Mouse (Mus musculus): Measurements from ENCODE around the gene Zfp202.
"Not testable (repeated sequence)": the region's sequence is repeated elsewhere in the genome, so short reads cannot be mapped to it uniquely, and the experiment has no call there.

The Zfp202 gene

DNA sequence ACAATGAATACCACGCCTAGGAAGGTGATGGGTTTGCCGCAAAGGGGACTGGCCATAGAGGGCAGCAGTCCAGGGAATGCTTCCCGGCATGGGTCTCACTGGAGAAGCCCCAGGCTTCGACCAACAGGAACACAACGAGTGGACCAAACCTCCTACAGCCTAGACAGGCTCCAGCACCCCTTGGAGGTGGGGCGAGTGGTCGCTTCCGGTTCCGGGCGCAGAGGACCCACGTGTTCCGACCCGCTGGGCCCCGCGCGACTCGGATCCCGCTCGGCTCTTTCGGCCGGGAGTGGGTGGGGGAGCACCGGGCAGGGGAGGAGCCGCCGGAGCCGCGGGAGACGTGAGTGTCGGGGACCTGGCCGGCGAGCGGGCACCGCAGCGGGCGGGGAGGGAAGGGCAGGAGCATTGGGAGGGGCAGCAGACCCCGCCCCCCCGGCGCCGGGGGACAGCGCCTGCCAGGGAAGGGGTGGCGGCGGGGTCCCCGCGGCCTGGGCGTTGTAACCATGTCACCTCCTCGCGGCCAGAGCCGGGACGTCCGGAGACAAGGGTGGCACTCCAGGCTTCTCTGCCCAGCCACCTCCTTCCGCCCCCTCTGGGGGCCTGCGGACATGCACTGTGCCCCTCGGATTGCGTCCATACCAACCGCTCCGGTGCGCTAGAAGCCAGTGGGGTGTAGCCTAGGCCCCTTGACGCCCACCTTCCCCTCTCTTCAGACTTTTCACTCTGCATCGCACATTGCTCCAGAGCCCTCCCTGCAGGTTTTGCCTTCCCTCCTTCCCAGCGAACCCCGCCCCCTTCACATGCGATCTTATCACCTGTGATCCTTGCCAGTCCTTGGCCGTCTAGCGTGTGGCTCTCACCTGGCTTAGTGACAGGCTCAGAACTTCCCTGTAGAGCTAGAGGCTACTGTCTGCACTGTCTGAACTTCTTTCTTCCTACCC is at the start of gene Zfp202:
Zfp202 (plus strand) TSS at position 219 of the 941 bp plus-strand sequence.
- in situ Hi-C loops (cut with MboI; ENCODE audit: low sequenced_read_pairs): no loop called here

DNA sequence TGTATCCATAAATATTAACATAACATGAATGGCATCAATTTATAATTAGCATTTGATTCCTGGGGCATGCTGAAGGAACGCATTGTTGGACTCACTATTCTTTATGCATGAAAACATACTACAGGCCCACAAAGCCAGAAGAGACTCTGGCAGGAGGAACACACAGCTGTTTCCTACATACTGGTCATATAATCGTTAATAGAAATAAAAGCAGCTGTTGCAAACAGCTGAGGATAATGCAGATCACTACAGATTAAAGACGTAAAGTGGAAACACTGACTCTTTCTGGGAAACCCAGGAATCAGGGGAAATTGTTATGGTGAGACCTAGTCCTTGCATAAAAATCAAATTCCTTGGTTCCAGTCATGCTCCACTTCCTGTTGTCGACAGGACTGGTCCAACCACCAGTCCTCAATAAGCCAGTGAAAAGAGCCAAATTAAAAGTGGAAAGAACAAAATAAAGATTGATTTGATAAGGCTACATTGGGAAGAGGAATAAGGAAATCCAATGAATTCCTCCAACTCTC is 36.9 kb upstream of the Zfp202 start:
- in situ Hi-C loops (cut with MboI; ENCODE audit: low sequenced_read_pairs): no loop called here

DNA sequence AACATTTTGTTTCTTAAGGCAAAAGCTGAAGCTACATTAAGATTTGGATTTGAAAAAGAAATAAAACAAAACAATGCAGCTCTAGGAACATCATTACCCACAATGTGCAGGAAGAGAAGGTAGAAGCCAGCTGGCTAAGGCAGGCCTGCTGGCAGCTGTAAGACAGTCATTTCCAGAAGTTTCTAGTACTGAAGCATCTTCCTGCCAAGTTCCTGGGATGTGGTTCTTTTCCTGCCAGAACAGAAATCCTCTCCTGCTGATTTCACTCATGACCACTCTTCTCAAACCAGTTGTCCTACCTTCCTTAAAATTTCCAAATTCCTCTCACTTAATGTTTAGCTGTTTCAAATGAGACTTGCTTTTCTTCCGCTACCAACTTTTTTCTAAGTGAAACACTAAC is 25.7 kb upstream of the Zfp202 start:
- in situ Hi-C loops (cut with MboI; ENCODE audit: low sequenced_read_pairs): no loop called here

DNA sequence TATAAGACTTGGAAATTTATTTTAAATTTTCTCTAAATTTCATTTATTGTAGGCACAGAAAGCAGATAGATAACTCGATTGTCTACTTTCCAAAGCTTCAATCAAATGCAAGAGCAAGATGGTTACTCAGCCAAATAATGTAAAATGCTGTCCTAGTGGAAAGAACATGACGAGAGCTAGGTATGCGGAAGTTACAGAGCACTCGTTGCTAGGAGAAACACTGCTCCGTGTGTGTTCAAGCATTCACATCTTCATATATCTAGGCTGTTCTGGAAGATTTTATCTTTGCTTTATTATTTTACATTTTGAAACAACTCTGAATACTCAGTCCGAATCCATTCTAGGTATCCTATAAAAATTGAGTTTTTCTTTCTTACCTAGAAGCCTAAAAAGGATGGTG is 15.1 kb upstream of the Zfp202 start:
- in situ Hi-C loops (cut with MboI; ENCODE audit: low sequenced_read_pairs): no loop called here

DNA sequence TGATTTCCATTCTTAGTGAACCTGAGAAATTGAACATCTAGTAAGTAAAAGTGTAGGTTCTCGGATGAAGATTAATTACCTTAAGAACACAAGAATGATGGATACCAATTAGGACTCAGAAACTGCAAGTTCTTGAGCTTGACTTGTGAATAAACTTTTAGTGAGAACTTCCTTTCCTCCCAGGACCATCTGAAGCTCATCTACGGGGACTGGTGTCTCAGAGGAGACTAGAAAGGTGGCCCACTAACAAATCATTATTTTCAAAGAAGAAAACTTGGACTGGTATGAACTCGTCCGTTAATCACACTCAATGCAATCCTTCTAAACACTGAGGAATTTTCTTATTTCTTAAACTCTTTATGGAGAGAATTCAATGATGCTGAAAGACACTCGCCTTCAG is 11.5 kb upstream of the Zfp202 start, which contains the start of gene Olfr986:
Olfr986 (plus strand) TSS at position 301 of the 400 bp plus-strand sequence.
- in situ Hi-C loops (cut with MboI; ENCODE audit: low sequenced_read_pairs): no loop called here

DNA sequence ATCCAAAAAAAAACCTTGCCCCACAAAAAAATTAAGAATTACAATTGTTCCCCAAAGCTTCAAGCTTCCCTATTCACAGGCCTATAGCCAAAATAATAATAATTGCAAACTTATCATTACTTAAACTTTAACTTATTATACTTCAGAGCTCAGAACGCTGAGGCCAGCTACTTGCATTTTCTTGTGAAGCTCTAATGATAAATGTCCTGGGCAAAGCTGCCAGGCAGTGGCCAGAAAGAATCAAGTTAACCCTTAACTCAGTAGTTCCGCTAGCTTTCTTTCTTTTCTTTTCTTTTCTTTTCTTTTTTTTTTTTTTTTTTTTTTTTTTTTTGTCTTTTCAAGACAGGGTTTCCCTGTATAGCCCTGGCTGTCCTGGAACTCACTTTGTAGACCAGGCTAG is 7.0 kb upstream of the Zfp202 start:
- in situ Hi-C loops (cut with MboI; ENCODE audit: low sequenced_read_pairs): not testable (repeated sequence)

DNA sequence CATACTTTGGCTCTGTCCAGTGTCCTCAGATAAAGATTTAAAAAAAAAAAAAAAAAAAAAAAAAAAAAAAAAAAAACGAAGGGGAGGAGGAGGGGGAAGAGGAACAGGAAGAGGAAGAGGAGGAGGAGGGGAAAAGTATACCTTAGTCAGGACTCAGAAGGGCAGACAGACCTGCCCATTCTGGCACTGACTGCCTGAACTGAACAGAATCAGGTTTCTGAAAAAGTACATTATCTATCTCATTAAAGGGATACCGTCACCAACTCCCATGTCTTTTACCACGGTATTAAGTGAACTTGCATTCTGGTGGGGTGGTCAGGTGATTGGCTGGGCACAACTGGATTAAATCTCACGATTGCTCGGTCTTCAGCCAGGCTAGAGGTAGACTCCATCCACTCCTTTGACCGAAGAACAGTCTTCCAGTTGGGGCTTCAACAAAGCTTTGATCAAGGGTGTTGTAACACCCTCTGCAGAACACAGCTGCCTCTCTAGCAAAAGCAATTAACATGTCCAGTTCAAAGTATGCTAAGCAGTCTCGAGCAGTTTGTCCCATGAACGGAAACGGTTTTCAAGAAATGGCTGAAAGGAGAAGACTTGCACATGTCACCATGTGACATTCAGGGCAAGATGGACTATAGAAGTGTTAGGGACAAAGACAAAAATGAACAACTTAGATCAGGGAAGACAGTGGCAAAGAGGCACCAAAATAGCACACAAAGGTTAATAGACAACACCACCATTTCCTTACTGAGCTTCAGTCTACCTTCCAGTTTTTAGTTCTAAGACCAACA is 835 bp upstream of the Zfp202 start:
- in situ Hi-C loops (cut with MboI; ENCODE audit: low sequenced_read_pairs): no loop called here

DNA sequence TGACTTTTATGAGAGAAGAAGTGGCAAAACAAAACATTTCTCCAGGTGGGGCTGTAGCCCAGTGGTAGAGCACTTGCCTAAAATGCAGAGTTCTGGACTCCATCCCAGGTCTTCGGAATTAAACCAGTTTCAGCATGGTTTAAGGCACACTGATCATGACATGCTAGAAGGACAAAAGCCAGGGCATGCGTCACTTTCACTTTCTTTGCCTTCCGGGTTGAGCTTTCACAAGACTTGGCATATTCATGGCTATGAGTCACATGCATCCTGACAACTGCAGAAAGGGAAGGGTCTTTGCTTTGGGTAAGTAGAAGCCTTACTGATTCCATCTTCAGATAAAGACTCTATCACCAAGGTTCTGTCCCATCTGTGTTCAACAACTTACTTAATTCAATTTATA is 3.9 kb downstream of the Zfp202 start:
- in situ Hi-C loops (cut with MboI; ENCODE audit: low sequenced_read_pairs): no loop called here

DNA sequence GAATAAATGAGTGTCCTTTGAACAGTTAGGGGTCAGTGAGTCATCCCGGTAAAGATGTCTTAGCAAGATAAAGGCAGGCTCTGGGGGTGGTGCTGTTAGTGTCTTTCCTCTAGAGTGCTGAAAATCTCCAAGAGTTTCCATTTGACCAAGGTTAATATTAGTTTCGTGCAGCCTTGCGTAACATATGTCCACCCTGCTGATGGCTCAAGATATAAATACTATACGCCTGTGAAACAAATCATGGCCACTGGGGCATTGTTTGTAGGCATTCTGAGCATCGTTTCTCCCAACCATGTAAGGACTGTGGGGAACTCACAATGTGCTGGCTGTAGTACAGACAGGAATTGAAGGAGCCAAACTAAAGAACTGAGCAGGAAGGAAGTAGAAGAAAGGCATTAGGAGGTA is 14.4 kb downstream of the Zfp202 start:
- in situ Hi-C loops (cut with MboI; ENCODE audit: low sequenced_read_pairs): no loop called here

DNA sequence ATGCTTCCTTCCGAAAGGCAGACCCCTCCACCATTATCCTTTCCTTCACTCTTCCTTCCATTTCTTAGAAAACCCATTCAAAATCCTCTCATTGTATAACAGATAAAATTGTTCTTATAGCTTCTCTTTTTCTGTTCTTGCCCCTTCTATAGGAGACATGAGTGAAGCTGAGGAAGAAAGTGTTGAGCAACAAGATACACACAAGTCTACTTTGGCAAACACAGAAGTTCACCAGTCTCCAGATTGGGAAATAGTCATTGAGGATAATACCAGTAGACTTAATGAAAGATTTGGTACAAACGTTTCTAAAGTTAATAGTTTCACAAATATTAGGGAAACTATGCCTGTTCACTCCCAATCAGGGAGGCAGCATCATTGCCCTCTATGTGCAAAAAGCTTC is 18.6 kb downstream of the Zfp202 start:
- in situ Hi-C loops (cut with MboI; ENCODE audit: low sequenced_read_pairs): no loop called here

DNA sequence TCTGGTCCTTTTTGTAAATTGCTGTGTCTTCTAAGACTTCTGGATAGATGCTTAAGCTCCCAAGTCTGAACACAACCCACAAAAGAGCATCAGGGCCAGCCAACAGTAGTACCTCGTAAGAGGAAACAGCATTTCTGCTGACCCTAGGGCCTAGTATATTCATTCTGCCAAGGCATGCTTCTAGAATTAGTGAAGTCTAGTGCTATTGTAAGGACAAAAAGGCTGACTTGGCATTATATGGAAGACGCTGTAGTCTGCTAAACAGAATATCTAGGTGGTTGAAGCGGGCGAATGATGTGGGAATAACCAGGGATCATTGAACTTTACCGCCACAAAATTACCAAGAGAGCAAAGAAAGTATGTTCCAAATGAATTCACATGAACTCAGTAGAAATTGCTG is 21.9 kb downstream of the Zfp202 start:
- in situ Hi-C loops (cut with MboI; ENCODE audit: low sequenced_read_pairs): no loop called here

DNA sequence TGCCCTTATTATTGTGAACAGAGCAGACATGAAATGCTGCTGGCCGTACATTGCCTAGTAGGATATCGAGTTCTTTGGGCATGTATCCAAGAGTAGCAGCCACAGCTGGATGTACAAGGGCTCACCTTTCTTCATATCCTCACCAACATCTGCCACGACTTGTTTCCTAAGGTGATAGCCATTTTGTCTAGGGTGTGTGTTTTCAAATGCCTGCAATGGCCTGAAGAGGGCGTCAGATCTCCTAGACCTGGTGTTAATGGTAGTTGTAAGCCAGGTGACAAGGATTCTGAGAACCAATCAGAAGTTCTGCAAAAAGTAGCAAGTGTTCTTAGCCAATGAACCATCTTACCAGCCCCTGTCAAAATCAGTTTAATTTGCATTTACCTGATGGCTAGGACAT is 24.5 kb downstream of the Zfp202 start:
- in situ Hi-C loops (cut with MboI; ENCODE audit: low sequenced_read_pairs): no loop called here

DNA sequence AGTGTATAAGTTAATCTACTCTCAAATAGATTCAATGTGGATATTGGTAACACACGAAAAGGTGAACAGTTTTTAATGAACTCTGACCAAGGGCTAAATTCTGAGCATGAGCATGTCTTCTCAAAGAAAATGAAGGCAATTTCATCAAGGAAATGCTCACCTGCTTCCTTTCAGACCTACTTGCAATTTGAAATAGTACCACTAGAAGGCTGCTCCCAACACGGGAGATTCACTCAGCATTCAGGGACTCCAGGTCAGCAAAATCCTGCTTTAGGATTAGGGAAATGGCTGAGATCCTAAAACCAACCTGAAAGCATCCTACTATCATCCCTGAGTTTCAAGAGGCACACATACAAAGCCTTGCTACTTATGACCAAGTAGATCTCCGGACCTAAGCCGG is 32.2 kb downstream of the Zfp202 start:
- in situ Hi-C loops (cut with MboI; ENCODE audit: low sequenced_read_pairs): loop anchor here (5.0 kb wide), 1 partner anchor 98 kb away; no protein-coding TSS in a partner anchor

DNA sequence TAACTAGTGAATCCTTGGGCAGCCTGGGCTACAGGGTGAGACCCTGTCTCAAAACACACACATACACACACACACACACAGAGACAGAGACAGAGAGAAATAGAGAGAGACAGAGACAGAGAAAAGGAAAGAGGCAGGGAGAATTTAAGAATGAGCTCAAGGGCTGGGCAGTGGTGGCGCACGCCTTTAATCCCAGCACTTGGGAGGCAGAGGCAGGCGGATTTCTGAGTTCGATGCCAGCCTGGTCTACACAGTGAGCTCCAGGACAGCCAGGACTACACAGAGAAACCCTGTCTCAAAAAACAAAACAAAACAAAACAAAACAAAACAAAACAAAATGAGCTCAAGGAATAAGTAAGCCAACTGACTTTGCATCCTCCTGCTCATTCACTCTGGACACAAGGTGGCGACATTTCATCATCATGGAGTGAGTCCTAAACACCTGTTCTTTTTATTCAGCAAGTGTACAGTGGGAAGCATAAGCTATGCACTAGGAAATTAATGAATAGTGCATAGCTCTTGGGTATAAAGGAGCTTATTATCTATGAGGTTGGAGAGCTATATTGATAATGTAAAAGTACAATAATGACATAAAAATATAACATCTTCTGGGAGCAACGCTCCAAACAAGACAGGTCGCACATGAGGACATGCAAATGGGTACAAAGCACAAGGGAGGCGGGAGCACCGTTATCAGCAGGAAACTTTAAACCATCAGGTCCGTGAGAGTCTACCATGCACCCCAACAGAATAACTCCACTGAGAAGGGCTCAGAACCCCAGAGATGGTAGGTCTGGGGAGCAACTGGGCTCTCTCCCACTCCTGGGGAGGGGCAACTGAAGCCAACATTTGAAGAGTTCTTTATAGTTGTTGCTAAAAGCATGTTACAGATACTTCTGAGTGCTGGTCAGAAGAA is 36.0 kb downstream of the Zfp202 start:
- in situ Hi-C loops (cut with MboI; ENCODE audit: low sequenced_read_pairs): no loop called here

DNA sequence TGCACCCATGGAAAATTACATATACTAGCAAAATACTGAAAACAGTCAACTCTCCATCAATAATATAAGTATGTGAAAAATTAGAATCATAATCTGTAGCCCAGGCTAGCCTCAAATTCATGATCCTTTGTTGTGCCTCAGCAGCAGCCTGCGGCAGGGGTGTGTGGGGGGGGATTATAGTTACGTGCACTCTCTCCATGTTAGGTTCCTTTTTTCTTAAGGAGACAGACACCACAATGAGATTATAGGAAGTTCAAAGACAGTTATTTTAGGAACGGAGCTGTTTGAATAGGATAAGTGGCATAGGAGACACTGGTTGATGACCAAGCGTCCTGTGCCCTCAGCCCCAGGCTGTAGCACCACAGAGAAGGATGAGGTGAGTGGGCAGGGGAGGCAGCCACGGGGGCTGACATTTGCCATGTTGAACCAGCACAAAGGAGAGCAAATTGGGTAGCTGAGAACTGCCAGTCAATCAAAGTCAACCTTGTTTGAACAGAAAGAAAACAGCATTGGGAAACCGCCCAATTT is 36.8 kb downstream of the Zfp202 start:
- in situ Hi-C loops (cut with MboI; ENCODE audit: low sequenced_read_pairs): no loop called here

DNA sequence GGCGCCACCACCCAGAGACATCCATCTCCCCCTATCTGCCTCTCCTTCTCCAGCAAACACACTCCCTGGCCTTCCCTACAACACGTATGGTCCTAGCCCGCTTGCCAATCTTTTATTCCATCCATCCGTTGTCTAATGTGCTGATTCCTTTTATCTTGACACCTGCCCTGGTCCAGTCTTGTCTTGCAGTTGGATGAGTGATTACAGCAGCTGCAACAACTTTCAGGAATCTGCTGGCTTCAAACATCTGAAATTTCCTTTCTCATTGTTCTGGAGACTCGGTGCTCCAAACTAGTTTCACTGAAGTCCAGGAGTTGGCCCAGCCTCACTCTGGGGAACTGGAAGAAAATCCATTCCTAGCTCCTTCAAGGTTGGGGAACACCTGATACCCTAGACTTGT is 37.4 kb downstream of the Zfp202 start:
- in situ Hi-C loops (cut with MboI; ENCODE audit: low sequenced_read_pairs): no loop called here

DNA sequence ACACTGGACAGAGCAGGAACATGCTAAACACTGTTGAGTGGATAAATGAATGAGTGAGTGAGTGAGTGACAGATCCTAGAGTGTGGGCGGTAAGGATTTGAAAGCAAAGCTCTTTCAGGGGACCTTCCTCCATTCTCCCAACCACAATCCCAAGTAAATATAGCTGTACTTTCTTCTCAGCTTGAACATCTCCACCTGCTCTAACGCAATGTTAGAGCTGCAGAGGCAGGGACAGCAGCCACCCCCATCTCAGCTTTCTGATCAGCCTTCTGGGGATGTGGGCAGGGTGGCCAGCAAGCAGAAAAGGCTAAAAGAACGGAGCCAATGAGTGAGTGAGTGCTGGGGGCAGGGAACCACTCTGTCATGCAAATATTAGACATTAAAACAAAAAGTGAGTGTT is 38.9 kb downstream of the Zfp202 start:
- in situ Hi-C loops (cut with MboI; ENCODE audit: low sequenced_read_pairs): no loop called here

DNA sequence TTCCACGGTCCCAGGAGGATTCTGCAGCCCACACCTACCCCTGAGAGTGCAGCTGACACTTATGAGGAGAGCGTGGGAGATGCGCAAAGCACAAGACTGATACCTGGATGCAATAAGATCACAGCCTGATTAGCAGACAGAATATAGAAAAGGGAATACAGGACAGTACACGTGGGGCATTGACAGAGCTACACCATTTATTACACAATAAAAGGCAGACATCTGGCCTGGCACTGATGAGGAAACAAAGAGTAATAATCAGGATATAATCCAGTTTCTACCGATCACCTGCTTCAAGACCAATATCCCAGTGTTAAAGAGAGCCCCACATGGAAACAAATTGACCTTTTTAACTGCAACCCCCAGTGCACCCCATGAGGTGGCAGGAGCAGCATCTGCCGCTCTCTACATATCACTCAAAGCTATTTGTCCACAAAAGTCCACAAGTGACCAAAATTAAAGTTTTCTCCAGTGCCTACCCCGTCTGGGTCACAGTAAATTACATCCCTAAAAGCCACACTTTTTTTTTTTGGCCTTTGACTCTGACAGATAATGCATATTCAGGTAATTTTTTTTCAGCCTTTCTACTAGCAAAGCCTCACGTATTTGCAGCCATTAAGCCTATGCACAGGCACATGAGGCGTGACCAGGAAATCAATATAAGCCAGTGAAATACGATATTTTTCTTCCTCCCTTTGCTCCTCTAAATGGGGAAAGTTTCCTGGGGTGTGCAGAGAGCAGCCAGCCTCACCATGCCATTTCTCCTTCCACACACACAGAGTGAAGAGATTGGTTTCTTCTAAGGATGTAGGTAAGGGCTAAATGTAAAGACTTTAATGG is 42.3 kb downstream of the Zfp202 start:
- in situ Hi-C loops (cut with MboI; ENCODE audit: low sequenced_read_pairs): no loop called here

DNA sequence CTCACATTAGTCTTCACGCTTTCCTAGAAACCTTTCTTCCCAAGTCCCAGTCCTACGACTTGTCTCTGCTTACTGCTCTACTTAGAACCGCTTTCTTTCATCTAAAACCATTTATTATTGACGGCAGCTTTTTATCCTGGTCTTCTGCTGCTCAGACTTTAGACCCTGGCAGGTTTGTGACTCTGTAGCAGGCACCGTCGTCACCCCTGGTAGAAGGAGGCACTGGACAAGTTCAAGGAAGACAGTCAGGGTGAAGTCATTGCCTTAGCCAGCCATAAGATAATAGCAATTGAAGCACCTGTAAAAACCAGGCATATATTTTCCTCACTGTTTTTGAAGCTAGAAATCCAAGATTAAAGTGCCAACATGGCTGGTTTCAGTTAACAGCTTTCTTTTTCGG is 43.1 kb downstream of the Zfp202 start:
- in situ Hi-C loops (cut with MboI; ENCODE audit: low sequenced_read_pairs): no loop called here

All from CH12F3 (cell line).